Mouse (Mus musculus) right cerebral cortex, postnatal 25 days (tissue): Measurements from ENCODE around the gene Pkp1.

Experiments used
- DNase-seq: peaks from one replicate; pipeline ENCODE4 v3.0.0; 2022

The Pkp1 gene

DNA sequence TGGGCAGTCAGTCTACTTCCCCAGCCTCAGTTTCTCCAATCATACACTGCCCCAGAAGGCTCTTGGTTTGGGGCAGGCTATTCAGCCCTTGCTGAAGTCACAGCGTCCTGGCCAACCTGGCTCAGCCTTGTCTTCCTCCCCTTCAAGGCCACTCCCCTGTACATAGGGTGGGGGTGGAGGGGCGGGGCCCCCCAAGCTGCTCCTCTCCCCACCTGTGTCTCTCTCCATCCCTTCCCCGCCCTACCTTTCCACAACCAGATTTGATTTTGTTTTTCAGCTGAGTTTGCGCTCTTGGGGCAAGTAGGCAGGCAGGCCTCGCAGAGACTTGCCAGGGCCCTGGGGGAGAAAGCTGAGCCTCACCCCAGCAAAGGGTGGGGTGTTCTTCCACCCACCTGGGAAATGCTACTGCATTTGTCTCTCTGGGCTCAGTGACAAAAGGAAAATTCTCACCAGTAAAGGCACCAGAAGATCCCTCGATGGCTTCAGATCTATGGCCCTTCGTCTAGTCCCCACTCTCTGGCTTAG, 19.0 kb downstream of the Pkp1 start:
- DNase-seq = no peak

DNA sequence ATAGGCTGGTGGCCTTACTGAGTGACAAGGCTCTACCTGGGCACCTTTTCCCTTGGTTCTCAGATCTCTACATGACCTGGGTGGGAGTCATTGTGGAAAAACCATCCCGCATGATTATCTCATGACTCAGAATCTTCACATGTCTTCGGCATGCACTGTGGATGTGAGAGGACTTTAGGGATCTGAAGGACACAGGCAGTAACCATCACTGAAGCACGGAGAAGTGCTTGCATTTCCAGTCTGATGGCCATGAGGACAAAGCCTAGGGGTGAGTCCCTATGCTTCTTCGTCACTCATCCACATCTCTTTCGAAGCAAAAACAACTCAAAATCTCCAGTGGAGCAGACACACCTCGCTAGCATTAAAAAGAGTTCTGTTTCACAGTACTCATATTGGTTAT, 19.7 kb downstream of the Pkp1 start:
- DNase-seq = no peak

DNA sequence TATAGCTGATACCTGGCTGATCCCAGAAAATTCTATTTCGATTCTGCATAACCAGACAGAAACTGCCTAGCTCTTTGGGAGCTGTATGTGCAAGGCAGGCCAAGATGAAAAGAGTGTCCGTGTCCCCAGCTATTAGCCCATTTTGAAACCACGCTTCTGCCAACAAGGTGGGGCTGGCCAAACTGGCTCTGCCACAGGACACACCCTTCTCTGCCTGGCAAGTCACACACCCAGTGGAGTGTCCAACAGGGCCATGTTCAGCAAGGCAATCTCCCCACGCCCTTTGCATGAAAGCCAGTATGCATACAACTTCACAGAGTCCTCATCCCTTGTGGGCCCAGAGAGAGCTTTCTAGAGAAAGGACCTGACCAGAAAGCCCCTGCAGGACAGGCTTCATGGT, 23.6 kb downstream of the Pkp1 start:
- no peak for DNase-seq

DNA sequence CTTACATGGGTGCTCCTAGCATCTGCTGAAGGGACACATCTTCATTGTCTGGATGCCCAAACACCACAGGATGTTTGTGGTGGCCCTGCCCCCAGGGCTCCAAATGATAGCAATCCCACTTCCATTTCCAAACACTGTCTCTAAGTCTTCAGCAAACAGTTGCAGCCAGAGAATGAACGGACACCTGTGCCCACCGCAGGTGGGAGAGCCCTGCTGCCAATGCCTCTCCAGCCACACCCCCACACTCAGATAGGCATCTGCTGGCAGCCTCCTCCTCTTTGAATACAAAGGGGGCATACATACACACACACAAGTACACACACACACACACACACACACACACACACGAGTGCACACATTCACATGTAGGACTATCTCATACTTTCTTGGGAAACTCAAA, 25.6 kb downstream of the Pkp1 start:
- DNase-seq = no peak

DNA sequence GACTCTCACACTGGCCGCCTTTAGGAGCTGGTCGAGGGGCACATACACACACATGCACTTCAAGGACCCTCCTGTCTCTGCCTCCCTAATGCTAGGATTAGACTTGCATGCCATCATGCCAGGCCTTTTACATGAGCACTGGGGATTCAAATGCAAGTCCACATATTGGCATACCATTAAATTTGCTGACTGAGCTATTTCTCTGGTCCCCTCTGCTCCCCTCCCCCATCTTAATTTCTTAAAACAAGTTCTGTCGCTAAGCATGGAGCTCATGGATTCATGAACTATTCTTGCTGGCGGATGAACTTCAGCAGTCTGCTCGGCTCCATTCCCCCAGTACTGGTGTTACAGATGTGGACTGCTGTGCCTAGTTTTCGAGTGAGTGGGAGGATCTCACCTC, 26.2 kb downstream of the Pkp1 start:
- no peak for DNase-seq

DNA sequence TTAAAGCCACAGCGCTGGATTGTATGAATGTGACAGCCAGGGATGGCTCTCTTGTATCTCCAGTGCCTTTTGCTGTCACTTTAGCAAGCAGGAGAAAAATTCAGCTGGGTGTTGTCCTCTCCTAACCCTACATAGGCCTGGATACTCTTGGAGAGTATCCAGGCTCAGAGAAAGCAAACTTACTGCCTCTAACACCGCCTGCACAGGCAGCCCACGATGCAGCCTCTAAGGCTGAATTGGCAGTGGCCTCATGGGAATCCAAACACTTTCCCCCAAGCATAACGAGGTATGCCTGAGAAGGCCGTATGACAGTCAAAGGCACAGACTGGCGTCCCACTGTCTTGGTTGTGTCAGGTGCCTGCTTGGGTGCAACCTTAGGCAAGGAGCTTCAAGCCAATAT, 26.8 kb downstream of the Pkp1 start:
- DNase-seq = no peak

DNA sequence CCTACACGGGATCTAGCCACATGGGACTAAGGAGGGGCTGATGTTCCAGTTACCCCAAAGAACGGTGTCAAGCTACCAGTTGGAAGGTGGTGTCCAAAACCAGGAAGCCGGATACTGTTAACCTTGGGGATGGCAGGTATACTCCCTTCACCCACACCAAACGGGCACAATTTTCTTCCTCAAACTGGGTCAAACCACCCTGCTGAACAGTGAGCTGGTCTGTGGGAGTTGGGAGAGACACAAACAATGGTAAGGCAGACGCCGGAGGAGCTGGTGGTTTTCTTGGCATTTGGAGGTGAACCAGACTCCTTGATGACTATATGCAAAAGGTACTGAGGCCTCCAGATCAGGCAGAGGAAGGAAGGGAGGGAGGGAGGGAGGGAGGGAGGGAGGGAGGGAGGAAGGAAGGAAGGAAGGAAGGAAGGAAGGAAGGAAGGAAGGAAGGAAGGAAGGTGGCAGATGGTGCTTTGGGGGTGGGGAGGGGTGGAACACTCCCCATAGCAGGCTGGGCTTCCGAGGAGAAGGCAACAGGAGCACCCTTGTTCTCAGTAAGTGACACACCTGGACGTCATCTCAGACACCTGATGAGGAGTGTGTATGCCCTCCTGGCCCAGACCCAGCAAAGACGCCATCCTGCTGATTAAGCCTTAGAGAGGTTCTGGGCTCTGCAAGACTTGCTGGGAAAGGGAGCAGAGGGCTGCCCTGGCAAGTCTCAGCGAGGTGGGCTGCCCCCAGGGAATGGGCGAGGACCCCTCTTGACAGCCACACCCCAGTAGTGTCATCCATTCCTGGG, 27.4 kb downstream of the Pkp1 start:
- DNase-seq = peak; percentile 31

DNA sequence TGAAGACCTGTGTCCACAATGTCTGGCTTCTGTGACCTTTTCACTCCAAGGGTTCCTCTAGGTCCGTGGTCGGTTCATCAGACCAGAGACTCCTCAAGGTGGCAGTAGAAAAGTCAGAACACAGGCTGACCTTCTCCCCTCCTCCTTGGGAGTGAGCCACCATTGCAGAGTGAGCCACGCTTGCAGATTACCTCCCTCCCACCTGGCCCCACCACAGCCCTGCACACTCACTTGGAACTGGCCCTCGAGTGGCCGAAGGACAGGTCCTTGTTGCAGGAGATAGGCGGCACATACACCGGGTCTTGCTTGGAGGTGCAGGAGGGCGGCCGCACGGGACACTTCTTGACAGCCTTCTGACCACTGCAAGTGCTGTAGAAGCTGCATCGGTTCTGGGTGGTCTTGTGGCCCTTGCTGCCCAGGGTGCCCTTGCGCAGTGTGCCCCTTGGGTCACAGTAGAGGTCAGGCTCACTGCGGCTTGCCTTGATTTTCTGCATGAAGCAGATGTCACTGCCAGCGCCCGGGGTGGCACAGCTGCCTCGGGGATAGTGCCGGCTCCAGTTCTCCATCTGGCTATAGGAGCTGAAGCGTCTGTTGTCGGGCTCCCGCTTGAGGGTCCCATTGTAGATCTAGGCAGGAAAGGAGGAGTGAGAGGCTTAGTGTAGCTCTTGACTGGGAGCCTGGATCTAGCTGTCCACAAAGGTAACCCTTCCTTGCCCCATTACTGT, 29.4 kb downstream of the Pkp1 start:
- no peak for DNase-seq

DNA sequence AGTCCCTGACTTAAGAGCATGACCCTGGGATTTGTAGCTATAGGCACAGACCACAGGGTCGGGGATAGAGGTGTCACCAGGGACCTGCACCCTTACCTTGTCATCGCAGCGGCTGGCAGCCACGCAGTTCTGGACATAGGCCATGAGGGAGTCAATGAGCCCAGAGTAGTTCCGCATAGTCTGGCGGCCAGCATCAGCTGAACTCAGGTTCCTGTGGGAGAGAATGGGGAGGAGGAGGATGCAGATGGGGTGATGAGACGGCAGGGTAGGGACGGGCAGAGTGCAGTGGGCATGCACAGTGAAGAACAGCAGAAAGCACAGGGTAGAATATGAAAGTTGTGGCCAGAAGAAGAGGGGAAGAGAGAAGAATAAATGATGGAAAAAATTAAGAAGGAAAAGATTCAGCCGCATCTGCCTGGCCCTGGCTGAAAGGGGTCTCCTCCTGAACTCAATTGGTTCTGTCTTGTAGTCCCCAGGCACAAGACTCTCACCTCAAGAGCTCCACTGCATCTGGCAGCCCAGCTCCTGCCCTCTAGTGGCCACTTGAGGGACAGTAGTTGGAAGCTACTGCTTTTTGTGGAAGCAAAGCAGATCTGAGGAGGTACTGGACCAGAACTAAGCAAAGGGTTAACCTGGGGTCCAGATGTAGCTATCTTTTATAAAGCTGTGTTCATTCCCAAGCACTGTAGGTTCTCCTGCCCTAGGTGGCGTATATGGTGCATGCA, 36.5 kb downstream of the Pkp1 start:
- peak; percentile 44 for DNase-seq

DNA sequence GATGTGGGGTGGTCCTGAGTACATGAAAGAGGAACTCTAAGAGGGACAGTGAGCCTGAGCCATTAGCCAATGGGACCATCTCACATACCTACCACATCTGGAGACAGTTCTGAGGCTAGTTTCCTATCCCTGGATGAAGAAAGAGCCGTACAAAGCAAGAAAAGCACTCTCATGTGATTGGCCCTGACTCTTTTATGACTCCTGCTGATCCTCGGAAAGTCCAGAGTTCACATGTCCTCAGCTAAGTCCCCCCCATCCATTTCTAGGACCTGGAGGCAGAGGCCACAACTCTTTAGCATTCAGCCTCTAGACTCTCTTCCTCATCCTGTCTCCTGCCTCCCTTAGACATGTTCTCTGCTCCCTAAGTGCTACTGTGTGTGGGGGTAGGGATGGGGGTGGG, 41.8 kb downstream of the Pkp1 start:
- DNase-seq = no peak

DNA sequence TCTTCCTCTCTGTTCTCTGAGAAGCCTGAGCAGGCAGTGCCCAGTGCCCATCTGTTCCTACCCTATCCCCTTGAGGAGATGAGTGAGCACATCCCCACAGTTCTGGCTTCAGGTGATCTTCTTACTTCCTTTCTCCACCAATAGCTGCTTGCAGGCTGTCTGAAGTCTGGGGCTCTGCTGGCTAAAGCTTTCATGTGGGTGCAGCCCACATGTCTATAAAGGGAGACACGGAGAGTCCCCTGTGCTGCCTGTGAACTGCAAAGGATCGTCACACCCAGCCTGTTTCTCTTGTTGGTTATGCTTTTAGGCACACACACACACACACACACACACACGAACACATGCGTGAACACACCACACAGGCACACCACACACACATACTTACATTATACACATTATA, 46.0 kb downstream of the Pkp1 start:
- DNase-seq = peak; percentile 41

DNA sequence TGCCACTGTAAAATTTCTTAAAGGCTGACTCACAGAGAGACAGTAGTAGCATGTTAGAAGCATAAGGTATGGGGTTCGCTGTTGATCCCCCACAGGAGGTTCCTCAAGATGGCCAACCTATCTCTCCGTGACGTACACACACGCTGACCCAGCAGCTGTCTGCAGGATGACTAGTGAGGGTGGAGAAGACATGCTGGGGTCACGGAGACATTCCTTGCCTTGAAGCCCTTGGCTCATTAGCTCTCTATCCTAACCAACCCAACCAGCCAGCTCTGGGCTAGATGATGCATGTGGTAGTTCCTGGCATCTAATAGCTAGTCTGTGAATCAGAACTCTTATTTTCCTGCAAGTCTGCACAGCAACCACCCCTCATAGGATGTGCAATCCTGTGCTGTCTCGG, 50.4 kb downstream of the Pkp1 start:
- DNase-seq = no peak

DNA sequence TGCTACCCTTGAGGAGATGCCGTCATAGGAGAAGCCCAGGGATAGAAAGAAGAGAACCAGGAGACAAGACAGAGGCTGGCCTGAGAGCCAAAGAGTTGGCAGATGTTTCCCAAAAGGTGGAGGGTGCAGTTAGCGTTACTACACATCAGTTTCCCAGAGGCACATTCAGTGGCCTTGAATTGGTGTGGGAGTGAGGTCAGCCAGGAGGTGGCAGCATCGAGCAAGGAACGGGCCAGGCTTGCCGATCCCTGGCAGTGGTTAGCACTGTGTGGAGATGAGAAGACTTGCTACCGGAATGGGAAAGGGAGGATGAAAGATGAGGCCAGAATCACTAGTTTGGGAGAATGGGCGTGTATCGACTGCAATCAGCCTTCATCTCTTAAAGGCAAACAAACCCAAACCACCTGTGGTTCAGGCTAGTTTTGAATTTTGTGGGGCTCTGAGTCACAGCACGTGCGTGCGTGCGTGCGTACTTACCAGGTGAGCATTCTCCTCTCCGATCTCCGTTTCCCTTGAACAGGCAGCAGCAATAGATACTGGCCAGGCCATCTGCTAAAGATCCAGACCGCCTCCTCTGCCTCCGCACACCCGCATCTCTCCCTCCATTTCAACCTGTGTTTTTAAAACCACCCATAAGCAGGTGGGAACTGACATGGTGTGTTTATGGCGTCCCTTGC, 53.4 kb downstream of the Pkp1 start:
- peak; percentile 75 for DNase-seq

DNA sequence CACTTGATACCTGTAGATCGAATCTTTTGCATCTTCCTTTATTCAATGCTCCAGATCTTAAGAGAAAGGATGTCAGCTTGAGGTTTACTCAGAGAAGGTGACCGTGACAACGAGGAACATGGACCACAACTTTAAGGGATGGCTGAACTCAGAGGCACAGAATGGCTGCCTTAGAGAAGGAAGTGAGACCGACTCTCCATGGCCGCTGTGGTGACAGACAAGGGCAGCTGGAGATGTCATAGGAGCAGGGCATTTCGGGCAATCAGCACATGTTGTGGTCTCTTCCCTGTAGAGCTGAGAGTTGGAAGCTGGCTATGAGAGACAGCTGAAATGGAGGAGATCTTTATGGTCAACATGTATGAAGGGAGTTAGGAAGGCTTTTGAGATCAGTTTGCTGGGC, 54.2 kb downstream of the Pkp1 start:
- no peak for DNase-seq

DNA sequence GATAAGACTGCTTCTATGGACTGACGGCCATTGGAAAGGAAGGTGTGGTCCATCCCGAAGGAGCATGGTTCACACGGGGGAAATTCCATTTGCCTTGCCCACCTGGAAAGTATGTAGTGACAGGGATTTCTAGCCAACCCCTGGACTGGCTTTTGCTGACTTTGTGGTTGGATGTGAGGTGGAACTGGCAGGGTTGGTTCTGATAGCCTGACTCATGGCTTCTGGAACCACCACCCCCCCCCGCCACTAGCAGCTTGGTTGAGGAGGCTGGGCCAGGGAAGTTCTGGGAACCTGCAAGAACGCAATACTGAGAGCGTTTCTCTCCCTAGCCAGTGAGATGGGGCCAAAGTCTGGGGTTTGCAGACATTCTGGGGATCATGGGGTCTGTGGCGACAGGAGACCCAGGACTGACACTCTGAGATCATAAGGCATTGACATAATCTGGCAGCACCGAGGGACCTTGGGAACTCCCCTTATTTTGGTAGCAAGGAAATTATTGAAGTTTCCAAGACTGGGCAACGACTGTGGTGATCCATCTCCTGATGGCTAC, 55.1 kb downstream of the Pkp1 start:
- no peak for DNase-seq

DNA sequence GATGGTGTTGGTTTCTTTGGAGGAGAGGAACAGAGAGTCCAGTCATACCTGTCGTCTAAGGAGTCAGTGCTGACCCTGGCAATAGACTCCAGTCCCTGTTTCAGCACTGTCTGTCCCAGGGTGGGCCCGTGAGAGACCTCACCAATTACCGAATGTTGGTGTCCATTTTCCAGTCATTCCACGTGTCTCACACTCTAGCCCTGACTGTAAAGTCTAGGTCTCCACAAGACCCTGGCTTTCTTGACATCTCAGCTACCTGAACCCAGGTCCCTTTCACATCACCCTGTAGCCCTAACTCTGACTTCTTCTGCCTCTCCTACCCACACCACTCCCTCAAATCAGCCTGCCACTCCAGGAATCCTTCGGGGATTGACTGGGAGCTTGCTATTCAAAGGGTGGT, 56.4 kb downstream of the Pkp1 start:
- no peak for DNase-seq

DNA sequence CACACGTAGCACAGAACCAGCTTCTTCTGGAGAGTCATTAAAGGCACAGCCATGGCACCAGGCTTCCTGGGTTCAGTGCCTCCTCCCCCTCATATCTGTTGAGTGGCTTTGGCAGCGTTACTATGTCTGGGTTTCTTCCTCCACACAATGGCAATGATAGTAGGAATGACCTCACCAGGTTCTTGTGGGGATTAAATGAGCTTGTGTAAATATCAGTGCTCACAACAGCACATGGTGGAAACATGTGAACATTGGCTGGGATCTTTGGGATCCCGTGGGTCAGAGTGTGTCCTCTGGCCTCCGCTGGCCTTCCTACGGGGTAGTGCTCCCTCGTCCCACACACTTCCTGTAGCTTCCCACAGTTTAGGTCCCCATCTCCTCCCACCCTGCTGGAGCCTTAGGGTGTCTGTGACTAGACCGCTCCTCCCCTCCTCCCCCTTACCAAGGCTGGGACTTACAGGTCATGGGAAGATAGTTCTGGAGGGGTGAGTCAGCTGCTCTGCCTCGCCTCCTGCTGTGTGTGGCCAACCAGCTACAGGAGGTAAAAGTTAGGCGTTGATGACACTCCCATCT, 56.9 kb downstream of the Pkp1 start:
- no peak for DNase-seq

DNA sequence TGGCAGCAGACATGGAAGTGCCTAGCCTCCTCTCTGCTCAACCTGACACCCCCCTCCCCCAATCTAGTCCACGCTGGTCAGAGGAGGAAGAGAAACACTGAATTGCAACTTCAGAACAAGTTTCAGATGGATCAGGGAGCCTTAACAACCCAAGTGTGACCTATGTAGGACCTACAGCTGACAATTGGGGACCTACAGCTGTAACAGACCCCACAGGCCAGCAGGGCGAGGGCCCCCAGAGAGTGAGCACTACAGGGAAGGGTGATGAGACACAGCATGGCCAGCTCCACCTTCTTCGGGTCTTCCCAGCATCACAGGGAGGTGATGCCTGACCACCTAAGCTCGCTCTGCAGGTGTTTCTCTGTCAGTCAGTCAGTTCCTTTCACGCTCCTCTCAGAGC, 57.9 kb downstream of the Pkp1 start:
- no peak for DNase-seq

DNA sequence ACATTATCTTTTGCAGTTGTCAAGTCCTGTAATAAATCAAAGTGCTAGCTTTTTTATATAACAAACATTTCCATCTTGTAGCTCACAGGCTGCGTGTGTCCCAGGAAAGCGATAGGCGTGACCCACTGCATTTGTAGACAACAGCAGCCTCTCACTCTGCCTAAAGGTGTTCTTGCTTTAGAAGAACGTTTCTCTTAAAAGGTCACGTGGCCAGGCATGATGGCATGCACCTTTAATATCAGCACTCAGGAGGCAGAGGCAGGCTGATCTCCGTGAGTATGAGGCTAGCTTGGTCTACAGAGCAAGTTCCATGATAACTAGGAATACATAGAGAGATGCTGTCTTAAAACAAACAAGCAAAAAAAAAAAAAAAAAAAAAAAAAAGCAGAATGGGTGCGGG, 60.5 kb downstream of the Pkp1 start:
- DNase-seq = no peak

DNA sequence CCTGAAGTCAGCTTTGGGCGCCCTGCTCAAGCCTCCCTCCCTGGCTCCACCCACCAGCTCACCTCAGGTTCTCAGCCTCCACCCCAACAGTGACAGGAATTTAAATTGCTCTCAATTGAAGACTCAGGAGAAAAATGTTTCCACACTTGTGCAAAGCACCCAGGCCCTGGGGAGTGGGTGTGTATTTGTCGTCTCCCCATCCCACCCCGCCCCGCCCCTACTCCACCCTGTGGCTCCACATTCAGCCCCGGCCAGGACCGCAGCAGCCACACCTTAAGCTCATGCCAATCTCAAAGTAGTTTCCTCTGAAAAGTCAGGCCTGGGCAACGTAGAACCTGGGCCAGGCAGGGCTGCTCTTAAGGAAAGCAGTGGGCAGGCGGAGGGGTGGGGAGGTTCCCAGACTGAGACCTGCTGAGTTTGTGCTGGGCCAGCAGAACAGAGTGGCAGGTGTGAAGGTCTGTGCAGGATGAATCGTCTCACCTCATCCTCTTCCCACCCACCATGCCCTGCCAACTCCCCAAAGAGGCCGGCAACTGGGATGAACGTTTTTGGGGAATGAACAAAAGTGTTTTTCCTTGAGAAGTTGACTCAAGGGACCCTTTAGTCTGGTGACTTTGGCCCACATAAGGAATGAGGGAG, 61.8 kb downstream of the Pkp1 start:
- no peak for DNase-seq

DNA sequence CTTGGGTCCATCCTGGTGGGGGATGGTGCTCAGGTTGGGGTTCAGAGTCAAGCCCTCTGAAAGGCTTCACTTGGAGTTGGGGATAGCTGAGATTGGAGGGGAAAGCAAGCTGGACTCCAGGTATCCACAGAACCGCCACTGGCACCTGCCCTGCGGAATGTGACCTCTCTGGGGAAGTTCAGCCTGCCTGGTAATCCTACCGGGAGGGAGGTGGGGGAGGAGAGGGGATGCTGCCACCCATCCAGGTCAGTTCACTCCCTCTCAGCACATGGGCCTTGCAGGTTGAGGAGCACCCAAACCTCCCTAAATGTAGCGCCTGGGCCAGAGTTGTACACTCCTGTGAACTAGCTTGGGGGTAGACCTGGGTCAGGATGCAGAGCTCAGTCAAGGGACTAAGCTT, 62.9 kb downstream of the Pkp1 start:
- no peak for DNase-seq

DNA sequence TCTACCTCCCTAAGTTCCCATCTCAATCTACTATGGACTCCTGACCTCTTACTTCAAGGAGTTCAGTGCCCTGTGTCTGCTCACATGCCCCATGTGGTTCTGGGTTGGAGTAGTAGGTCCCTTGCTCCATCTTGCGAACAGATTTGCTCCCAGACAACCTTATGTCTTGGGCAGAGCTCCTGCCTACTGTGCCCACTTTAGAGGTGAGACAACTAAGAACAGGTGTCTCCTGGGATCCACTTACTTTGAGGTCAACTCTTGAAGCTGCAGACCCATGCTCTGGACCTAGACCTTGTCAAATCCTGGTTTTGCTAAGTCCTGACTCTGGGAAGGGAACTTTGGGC, 63.7 kb downstream of the Pkp1 start:
- DNase-seq = no peak
